Mouse (Mus musculus) liver, embryonic 16.5 days (tissue): ENCODE measurements around the gene Arhgef17. TPM values are rescaled to one million over a fixed set of nuclear protein-coding genes. Genes with fewer than 3 reads are reported as not detected.

Source experiments
- ATAC-seq: fragments of 200-750 bp; cut with Nextera tagmentation; 2 replicates; pipeline ENCODE4 v1.8.0; 2017; ENCODE audit warnings: low read depth, mild to moderate bottlenecking, moderate number of reproducible peaks, moderate library complexity
- H3K27ac ChIP-seq: fragments of 300-500 bp; sonication (generic); 2 replicates; pipeline ENCODE4 v1.5.1; 2014; ENCODE audit warnings: mild to moderate bottlenecking, low read length
- H3K27me3 ChIP-seq: fragments of 300-500 bp; sonication (generic); 2 replicates; pipeline ENCODE4 v1.6.1; 2014; ENCODE audit warnings: low read depth, low read length, mixed read lengths; ENCODE audit not compliant: control insufficient read depth, insufficient read depth
- H3K36me3 ChIP-seq: fragments of 300-500 bp; sonication (generic); 2 replicates; pipeline ENCODE4 v1.6.1; 2014; ENCODE audit warnings: mild to moderate bottlenecking; ENCODE audit not compliant: control insufficient read depth, insufficient read depth
- H3K4me1 ChIP-seq: fragments of 300-500 bp; sonication (generic); 2 replicates; pipeline ENCODE4 v1.6.1; 2014; ENCODE audit warnings: low read depth, low read length, mixed read lengths; ENCODE audit not compliant: control insufficient read depth
- H3K4me2 ChIP-seq: fragments of 300-500 bp; sonication (generic); 2 replicates; pipeline ENCODE4 v1.6.1; 2014; ENCODE audit warnings: low read depth, low read length, mixed read lengths
- H3K4me3 ChIP-seq: fragments of 300-500 bp; sonication (generic); 2 replicates; pipeline ENCODE4 v1.5.1; 2014; ENCODE audit warnings: low read depth, mild to moderate bottlenecking, low read length
- H3K9ac ChIP-seq: fragments of 300-500 bp; sonication (generic); 2 replicates; pipeline ENCODE4 v1.6.1; 2014; ENCODE audit warnings: low read depth, low read length
- H3K9me3 ChIP-seq: fragments of 300-500 bp; sonication (generic); replicated peaks from 2 replicates; pipeline ENCODE4 v1.6.1; 2016; ENCODE audit warnings: low read length; ENCODE audit not compliant: control insufficient read depth
- WGBS: fragments of 180-500 bp; shearing (Covaris S2); extraction: QIAGEN DNeasy Blood & Tissue Kit; methylation state at CpG from one replicate; pipeline ENCODE4 v1.1.7; 2014; ENCODE audit not compliant: insufficient replicate concordance; 5-methylcytosine and 5-hydroxymethylcytosine counted together
- polyA plus RNA-seq: library from polyadenylated mRNA; unstranded; fragments of >200 nt; fragmentation: Nextera tagmentation; extraction: Ambion mirVana; gene quantifications from 2 replicates; pipeline ENCODE4 v1.2.1, GENCODE M21; 2015

Arhgef17 gene
- polyA plus RNA-seq, 1 experiment from 2014 or later: 0.87 TPM

DNA sequence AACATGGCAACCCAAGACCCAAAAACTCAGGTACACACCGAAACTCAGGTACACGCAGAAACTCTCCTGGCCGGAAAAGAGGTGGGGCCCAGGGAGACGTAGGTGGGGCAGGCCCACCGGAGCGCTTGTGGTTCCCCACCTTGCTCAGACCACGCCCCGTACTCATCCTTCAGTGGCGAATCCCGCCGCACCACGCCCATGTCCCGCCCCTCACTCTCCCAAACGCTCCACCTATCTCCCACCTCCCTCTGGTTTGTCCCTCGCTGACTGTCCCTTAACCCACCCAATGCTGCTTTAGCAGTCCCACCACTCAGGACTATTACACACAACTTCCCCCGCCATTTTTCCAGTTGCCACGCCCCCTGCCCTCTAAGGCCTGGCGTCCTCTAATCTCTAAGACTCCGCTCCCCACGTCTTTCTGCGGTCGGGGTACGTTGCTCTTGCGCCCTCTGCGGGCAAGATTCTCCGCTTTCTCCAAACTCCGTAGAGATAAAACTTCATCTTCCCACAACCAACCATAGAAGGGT, 637 bp upstream of the Arhgef17 start:
- H3K9me3 ChIP-seq: no peaks in the 10 kb centered on the region
- WGBS: under 1% methylated on average over 27 of the region's 27 CpGs
- 0 out of 2 replicates have a peak overlapping the region, but pooled peaks have one; percentile 32 for H3K9ac ChIP-seq
- H3K36me3 ChIP-seq: no peaks in the 10 kb centered on the region
- H3K27me3 ChIP-seq: peaks cover 44% of the 10 kb centered on the region
- H3K4me2 ChIP-seq: peak overlapping the region; percentile 69
- no peak overlapping the region for H3K27ac ChIP-seq
- H3K4me3 ChIP-seq: peak overlapping the region; percentile 58
- peak; percentile 80 for ATAC-seq
- H3K4me1 ChIP-seq: peaks cover 6% of the 10 kb centered on the region; the same call in 1 of the 2 replicates

DNA sequence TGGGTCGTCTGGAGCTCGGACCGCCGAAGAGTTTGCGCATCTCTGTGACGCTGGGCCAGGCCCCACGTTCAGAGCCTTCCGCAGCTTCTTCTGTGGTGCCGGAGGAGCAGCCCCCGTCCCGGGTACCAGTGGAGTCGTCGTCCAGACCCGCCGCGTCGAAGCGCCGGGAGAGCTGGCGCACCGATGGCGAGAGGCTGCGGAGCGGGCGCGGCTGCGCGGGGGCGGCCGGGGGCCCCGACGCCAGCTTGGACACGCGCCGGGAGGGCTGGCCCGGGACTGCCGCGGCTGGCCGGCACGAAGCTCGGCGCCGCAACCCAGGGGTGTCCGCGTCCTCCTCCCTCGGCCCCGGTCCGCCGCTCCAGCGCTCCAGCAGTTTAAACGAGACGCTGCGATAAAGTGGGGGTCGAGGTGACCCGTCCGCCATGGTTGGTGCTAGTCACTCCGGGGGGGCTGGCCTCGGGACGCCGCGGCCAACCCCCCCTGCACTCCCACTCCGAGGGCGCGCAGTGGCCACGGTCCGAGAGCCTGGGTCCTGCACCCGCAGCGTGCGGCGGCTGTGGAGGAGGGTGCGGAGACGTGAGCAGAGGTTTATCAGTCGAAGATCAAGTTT, 486 bp downstream of the Arhgef17 start:
- 1% methylated on average over 73 of the region's 73 CpGs for WGBS
- H3K4me3 ChIP-seq: peak overlapping the region; percentile 58
- peaks cover 44% of the 10 kb centered on the region for H3K27me3 ChIP-seq
- peak overlapping the region; percentile 41 for H3K27ac ChIP-seq
- H3K4me2 ChIP-seq: peak overlapping the region; percentile 69
- H3K9me3 ChIP-seq: no peaks in the 10 kb centered on the region
- no peaks in the 10 kb centered on the region for H3K36me3 ChIP-seq
- no peak for ATAC-seq
- H3K9ac ChIP-seq: peak overlapping the region; percentile 32; the same call in 1 of the 2 replicates
- H3K4me1 ChIP-seq: peaks cover 6% of the 10 kb centered on the region; the same call in 1 of the 2 replicates

DNA sequence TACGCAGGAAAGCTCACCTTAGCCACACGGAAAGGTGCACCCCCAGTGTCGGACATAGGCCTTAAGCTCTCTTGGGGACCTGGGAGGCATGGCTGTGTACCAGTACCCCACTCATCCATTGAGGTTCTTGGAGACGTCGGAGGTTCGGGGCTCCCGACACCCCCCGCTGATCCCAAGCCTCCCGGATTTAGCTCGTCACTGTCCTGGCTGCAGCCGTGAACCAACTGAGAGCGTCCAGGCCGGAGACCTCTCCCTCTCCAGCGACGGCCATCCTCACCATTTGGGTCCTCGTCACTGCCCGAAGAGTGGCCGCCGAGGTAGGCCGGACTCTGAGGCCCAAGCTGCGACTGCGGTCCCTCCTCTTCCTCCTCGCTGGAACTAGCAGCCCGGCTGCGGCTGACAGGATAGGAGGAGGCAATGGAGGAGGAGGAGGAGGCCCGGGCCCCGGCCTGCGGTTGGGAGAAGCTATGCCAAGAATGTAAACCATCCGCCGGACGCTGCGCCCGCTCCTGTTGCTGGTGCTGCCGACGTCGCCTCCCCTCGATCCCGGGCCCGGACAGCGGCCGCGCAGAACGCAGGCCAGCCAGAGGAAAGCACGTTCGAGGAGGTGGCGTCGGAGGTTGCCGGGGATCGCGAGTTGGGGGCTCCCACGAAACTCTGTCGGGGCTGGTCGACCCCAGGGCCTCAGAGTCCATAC, 1.1 kb downstream of the Arhgef17 start:
- Histone ChIP-seq H3K4me1 (peaks cover 6% of the 10 kb centered on the region; the same call in 1 of the 2 replicates), H3K4me3 (peak overlapping the region; percentile 58), H3K9me3 (no peaks in the 10 kb centered on the region), H3K9ac (no peak overlapping the region), H3K27ac (0 out of 2 replicates have a peak overlapping the region, but pooled peaks have one; percentile 41), H3K36me3 (no peaks in the 10 kb centered on the region), H3K27me3 (peaks cover 44% of the 10 kb centered on the region), H3K4me2 (peak overlapping the region; percentile 69)
- WGBS: 12% methylated on average over 53 of the region's 53 CpGs
- ATAC-seq: no peak

DNA sequence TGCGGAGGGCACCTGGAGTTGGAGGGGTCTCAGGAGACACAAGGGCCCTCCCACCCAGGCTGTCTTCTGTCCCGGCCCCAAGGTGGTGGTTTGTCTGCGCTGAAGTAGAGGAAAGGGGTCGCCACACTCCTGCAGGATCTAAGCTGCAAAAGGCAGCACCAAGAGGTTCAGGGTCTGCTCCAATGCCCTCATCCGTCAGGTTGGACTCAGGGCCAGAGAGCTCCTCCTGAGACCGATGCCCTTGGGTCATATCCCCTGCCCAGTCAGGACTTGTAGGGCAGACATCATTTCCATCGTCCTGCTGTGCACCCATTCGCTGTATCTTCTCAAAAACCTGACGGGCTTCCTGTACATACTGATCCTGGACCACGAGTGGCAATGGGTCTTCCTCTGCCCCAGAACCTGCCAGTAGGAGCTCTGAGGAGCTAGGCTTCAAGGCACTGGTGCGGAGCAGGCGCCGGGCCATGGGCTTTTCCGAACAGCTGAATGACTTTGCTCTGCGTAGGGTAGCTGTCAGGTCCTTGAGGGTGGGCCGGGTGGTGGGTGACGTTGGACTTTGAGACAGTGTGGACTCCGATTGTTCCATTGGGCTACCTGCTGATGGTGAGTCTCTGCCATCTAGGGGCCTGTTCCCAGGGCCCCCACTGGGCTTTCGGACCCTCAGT, 2.1 kb downstream of the Arhgef17 start:
- ATAC-seq: no peak
- peaks cover 6% of the 10 kb centered on the region; the same call in 1 of the 2 replicates for H3K4me1 ChIP-seq
- H3K4me2 ChIP-seq: peak overlapping the region; percentile 69; the same call in 1 of the 2 replicates
- H3K4me3 ChIP-seq: no peak overlapping the region
- no peak overlapping the region for H3K9ac ChIP-seq
- no peaks in the 10 kb centered on the region for H3K36me3 ChIP-seq
- 70% methylated on average over 19 of the region's 19 CpGs for WGBS
- no peaks in the 10 kb centered on the region for H3K9me3 ChIP-seq
- H3K27me3 ChIP-seq: peaks cover 44% of the 10 kb centered on the region
- H3K27ac ChIP-seq: no peak overlapping the region

DNA sequence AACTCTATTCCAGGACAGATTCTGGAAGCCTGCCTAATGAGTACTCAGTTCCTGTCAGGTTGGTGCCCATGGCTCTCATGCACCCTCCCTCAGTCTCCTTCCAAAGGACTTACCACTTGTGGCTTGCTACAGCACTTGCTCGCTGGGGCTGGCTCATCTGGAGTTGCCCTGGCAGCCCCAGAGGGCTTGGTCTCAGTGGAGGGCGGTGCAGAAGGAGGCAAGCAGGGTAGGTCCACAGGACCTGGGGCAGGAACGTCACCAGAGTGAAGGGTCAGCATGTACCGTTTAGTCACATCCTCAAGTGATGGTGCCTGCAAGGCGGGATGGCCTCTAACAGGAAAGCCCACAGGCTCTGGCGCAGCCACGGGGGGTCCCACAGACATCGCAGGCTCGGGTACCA, 3.5 kb downstream of the Arhgef17 start:
- Histone ChIP-seq H3K9ac (no peak overlapping the region), H3K4me1 (peaks cover 6% of the 10 kb centered on the region; the same call in 1 of the 2 replicates), H3K4me2 (peak overlapping the region; percentile 18), H3K27me3 (peaks cover 44% of the 10 kb centered on the region), H3K36me3 (no peaks in the 10 kb centered on the region), H3K9me3 (no peaks in the 10 kb centered on the region), H3K27ac (no peak overlapping the region), H3K4me3 (0 out of 2 replicates have a peak overlapping the region, but pooled peaks have one; percentile 5)
- ATAC-seq: no peak
- 61% methylated on average over 9 of the region's 9 CpGs for WGBS

DNA sequence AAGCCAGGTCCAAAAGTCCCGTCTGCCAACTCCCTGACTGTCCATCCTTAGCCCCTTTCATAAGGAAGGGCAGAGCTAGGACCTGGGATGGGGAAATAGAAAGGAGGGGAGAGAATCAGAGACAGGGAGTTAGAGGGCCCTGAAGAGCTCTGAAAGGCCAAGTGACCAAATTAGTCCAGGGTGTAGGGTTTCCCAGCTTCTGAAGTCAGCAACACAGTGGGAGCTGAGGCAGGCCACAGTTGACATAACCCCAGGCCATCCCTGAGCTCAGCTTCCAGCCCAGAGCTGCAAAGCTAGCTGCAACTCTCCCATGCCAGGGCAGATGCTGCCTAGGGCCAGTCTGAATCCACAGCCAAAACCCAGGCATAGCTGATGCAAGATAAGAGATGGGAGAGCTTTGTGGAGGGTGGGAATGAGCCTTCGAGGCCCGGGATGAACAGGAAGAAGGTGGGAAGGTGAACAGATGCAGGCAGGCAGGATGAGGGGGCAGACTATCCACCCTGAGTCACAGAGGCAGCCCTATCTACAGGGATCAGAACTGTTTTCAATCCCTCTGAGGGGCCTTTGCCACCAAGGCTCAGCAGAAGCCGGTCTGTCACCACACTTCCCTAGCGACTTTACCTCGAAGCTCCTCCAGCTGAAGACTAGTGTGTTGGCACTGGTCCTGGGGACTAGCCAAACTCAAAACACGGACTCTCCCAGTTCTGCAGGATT, 4.5 kb downstream of the Arhgef17 start:
- Histone ChIP-seq H3K4me1 (peaks cover 6% of the 10 kb centered on the region; the same call in 1 of the 2 replicates), H3K27ac (no peak overlapping the region), H3K36me3 (no peaks in the 10 kb centered on the region), H3K4me2 (peak overlapping the region; percentile 18; the same call in 1 of the 2 replicates), H3K9me3 (no peaks in the 10 kb centered on the region), H3K27me3 (peaks cover 39% of the 10 kb centered on the region), H3K9ac (no peak overlapping the region), H3K4me3 (peak overlapping the region; percentile 1; the same call in 1 of the 2 replicates)
- WGBS: 22% methylated on average over 7 of the region's 7 CpGs
- no peak for ATAC-seq

DNA sequence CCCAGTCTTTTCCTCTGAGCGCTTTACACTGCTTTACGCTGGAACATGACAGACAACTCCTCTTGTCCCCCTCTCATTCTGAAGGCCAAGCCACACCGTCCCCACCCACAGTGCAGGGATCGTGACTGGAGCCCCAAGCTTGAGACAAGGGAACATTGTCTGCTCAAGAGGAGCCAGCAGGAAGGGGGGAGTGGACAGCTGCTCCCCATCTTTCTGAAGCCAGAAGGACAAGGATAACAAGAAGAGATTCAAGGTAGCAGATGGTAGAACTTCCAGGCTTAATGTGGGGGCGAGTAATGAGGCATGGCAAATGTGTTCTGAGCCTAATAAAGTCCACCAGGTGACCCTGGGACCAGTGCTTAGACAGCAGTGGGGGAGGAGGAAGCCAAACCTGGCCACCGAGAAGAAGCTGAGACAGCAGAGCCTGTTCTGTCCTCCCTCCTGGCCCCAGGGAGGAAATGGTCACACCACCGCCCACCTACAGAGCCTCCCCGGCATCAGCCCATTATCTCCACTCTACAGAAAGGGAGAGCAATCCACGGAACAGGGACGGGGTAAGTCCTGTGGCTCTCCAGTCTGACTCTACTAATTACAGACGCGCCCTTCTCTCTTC, 5.5 kb downstream of the Arhgef17 start:
- no peaks in the 10 kb centered on the region for H3K36me3 ChIP-seq
- peaks cover 29% of the 10 kb centered on the region for H3K27me3 ChIP-seq
- no peaks in the 10 kb centered on the region for H3K9me3 ChIP-seq
- H3K27ac ChIP-seq: no peak overlapping the region
- H3K4me2 ChIP-seq: no peak overlapping the region
- no peak overlapping the region for H3K9ac ChIP-seq
- no peaks in the 10 kb centered on the region; the same call in 1 of the 2 replicates for H3K4me1 ChIP-seq
- no peak for ATAC-seq
- WGBS: 31% methylated on average over 12 of the region's 12 CpGs
- H3K4me3 ChIP-seq: no peak overlapping the region
